Mouse (Mus musculus) bone marrow, adult 2 months (tissue): Measurements from ENCODE around the gene Stn1.

Experiments used
- CTCF ChIP-seq: fragments of 200-500 bp; IDR thresholded peaks from 2 replicates; pipeline ENCODE4 v1.5.1; 2011; ENCODE audit warnings: low read length, control low read depth; ENCODE audit not compliant: control insufficient read depth, insufficient read depth
- POLR2A ChIP-seq: fragments of 200-500 bp; IDR thresholded peaks from 2 replicates; pipeline ENCODE4 v1.6.1; 2011; ENCODE audit warnings: low read depth, mild to moderate bottlenecking, control low read depth, low read length, borderline replicate concordance; ENCODE audit not compliant: control insufficient read depth

GRCm38 (mm10) chr19:47510135-47510472 is 27.2 kb downstream of the Stn1 start:
- TF ChIP-seq POLR2A (no peak), CTCF (no peak)
